Mouse (Mus musculus) T-helper 1 cell (primary cell): ENCODE results near the gene Phkg2.
"Not testable (repeated sequence)": the region's sequence is repeated elsewhere in the genome, so short reads cannot be mapped to it uniquely, and the experiment has no call there.

Experiments
- in situ Hi-C: fragments of 300-600 bp; cut with MboI, MseI; formaldehyde crosslinking; loops from one replicate; pipeline ENCODE4 v1.15.1; 2025; ENCODE audit warnings: high pct_unique_total_duplicates

The Phkg2 gene

GRCm38 (mm10) chr7:127602903-127603302 lies 29.8 kb downstream of the Phkg2 start:
- in situ Hi-C loops = no loop called here

GRCm38 (mm10) chr7:127604256-127604655 lies 31.1 kb downstream of the Phkg2 start:
- in situ Hi-C loops = no loop called here

GRCm38 (mm10) chr7:127607150-127607549 lies 34.0 kb downstream of the Phkg2 start:
- in situ Hi-C loops = no loop called here

- in situ Hi-C loops = no loop called here
Measured at GRCm38 (mm10) chr7:127611011-127611410, 37.9 kb downstream of the Phkg2 start.

- in situ Hi-C loops = no loop called here
Measured at GRCm38 (mm10) chr7:127611561-127611960, 38.4 kb downstream of the Phkg2 start.

- in situ Hi-C loops = no loop called here
Measured at GRCm38 (mm10) chr7:127613501-127613900, 40.4 kb downstream of the Phkg2 start.

- in situ Hi-C loops = no loop called here
Measured at GRCm38 (mm10) chr7:127614091-127614490, 41.0 kb downstream of the Phkg2 start.

GRCm38 (mm10) chr7:127614511-127614890 lies 41.4 kb downstream of the Phkg2 start:
- in situ Hi-C loops = no loop called here

GRCm38 (mm10) chr7:127614891-127615843 lies 42.0 kb downstream of the Phkg2 start, which contains the start of gene Zfp629:
Zfp629 (minus strand) TSS chr7:127615797.
- in situ Hi-C loops = no loop called here

GRCm38 (mm10) chr7:127616336-127616735 lies 43.2 kb downstream of the Phkg2 start:
- in situ Hi-C loops = no loop called here

GRCm38 (mm10) chr7:127616881-127617280 lies 43.7 kb downstream of the Phkg2 start:
- in situ Hi-C loops = no loop called here

- in situ Hi-C loops = no loop called here
Measured at GRCm38 (mm10) chr7:127617962-127618361, 44.8 kb downstream of the Phkg2 start.

- in situ Hi-C loops = not testable (repeated sequence)
Measured at GRCm38 (mm10) chr7:127618402-127618801, 45.3 kb downstream of the Phkg2 start.

GRCm38 (mm10) chr7:127626039-127626438 lies 52.9 kb downstream of the Phkg2 start:
- in situ Hi-C loops = loop anchor here (5.0 kb wide), 1 partner anchor 36 kb away; no protein-coding TSS in a partner anchor

GRCm38 (mm10) chr7:127626471-127626870 lies 53.3 kb downstream of the Phkg2 start:
- in situ Hi-C loops = loop anchor here (5.0 kb wide), 1 partner anchor 36 kb away; no protein-coding TSS in a partner anchor

- in situ Hi-C loops = loop anchor here (5.0 kb wide), 1 partner anchor 34 kb away; no protein-coding TSS in a partner anchor
Measured at GRCm38 (mm10) chr7:127628646-127629045, 55.5 kb downstream of the Phkg2 start.

- in situ Hi-C loops = no loop called here
Measured at GRCm38 (mm10) chr7:127631416-127631815, 58.3 kb downstream of the Phkg2 start.
